ENCODE assay signal across 8 mouse cellular contexts in the genomic region with DNA sequence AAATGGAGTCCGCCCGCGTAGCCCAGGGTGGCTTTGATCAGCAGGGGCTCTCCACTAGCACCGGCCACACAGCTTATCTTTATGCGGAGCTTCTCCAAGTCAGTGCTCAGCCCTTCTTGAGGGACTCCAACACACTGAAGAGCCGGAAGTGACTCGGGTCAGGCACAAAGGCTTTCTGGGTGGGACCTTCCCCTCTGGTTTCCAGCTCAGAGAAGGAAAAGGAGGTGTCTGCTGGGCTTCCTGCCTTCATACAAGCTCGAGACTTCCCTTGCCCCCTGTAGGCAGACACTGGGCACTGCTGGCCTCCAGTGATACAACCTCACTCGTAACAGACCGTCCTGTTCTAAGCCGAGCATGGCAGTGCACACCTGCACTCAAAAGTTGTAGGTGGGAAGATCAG. TPM values are rescaled to one million over a fixed set of nuclear protein-coding genes. Genes with fewer than 3 reads are reported as not detected.
DNase-seq lines count a peak whose midpoint lies in the region; ATAC-seq and TF ChIP-seq lines count a peak whose summit lies in the region.

No protein-coding gene starts in this region.

- H3K27me3 ChIP-seq in kidney, postnatal 0 days (ENCODE audit: insufficient read depth, low read length), result no peaks in the 10 kb centered on the region
- H3K27me3 ChIP-seq in megakaryocyte, embryonic 14.5 days (replicated peaks), result no peaks in the 10 kb centered on the region
- no peaks in the 10 kb centered on the region for H3K27me3 ChIP-seq in forebrain, embryonic 13.5 days

- no peaks in the 10 kb centered on the region for H3K9me3 ChIP-seq in kidney, postnatal 0 days (replicated peaks; ENCODE audit: low read length)
- no peaks in the 10 kb centered on the region for H3K9me3 ChIP-seq in megakaryocyte, embryonic 14.5 days
- no peaks in the 10 kb centered on the region for H3K9me3 ChIP-seq in forebrain, embryonic 13.5 days (replicated peaks)

- no peak overlapping the region for H3K27ac ChIP-seq in embryonic fibroblast, embryonic 13.5 days (ENCODE audit: insufficient read depth, low read length)
- H3K27ac ChIP-seq in kidney, postnatal 0 days, result no peak overlapping the region
- H3K27ac ChIP-seq in forebrain, embryonic 13.5 days, result no peak overlapping the region; the same call in 1 of the 2 replicates

- H3K9ac ChIP-seq in kidney, postnatal 0 days (ENCODE audit: low read depth, low read length), result 0 out of 2 replicates have a peak overlapping the region, but pooled peaks have one; percentile 37
- H3K9ac ChIP-seq in forebrain, embryonic 13.5 days, result no peak overlapping the region

- peaks cover 24% of the 10 kb centered on the region for H3K4me1 ChIP-seq in embryonic fibroblast, embryonic 13.5 days (ENCODE audit: control insufficient read depth, insufficient read depth, low read length)
- peaks cover 57% of the 10 kb centered on the region for H3K4me1 ChIP-seq in kidney, postnatal 0 days (replicated peaks; ENCODE audit: insufficient read depth, low read length)
- H3K4me1 ChIP-seq in megakaryocyte, embryonic 14.5 days, result peaks cover 97% of the 10 kb centered on the region
- peaks cover 31% of the 10 kb centered on the region for H3K4me1 ChIP-seq in forebrain, embryonic 13.5 days

- intact Hi-C loops in left cerebral cortex, postnatal 25 days (cut with DNase I), result no loop called here

- ATAC-seq in kidney, postnatal 0 days (replicated peaks; ENCODE audit: low FRiP score, low read depth), result no peak
- ATAC-seq in forebrain, embryonic 13.5 days, result no peak

- peak; percentile 29; the same call in 1 of the 2 replicates for TF ChIP-seq CTCF in embryonic fibroblast, embryonic 13.5 days (IDR thresholded peaks at IDR 0.05; ENCODE audit: borderline replicate concordance, insufficient read depth, low read length)
- peak; percentile 65 for TF ChIP-seq CTCF in kidney, postnatal 0 days (IDR thresholded peaks at IDR 0.05; ENCODE audit: low read depth)

- TF ChIP-seq POLR2A in embryonic fibroblast, embryonic 13.5 days (IDR thresholded peaks at IDR 0.05; ENCODE audit: low read depth, low read length), result no peak

- no peak overlapping the region for H3K4me3 ChIP-seq in embryonic fibroblast, embryonic 13.5 days (ENCODE audit: insufficient read depth, low read length)
- H3K4me3 ChIP-seq in kidney, postnatal 0 days (replicated peaks; ENCODE audit: low read depth, low read length), result peak overlapping the region; percentile 6; the same call in 1 of the 2 replicates
- H3K4me3 ChIP-seq in megakaryocyte, embryonic 14.5 days (replicated peaks), result peak overlapping the region; percentile 86
- no peak overlapping the region for H3K4me3 ChIP-seq in forebrain, embryonic 13.5 days

- WGBS in kidney, postnatal 0 days, result 81% methylated on average over 11 of the region's 11 CpGs
- 90% methylated on average over 11 of the region's 11 CpGs for WGBS in forebrain, embryonic 13.5 days

- peak overlapping the region; percentile 37; the same call in 1 of the 2 replicates for H3K4me2 ChIP-seq in kidney, postnatal 0 days (ENCODE audit: low read length)
- H3K4me2 ChIP-seq in forebrain, embryonic 13.5 days, result no peak overlapping the region

- DNase-seq in spleen, postnatal 36 days (ENCODE audit: low spot score in 2 of 2), result peak; percentile 20 to 33
- no peak for DNase-seq in spleen, adult 12 weeks (ENCODE audit: low spot score)
- DNase-seq in kidney, postnatal 0 days (ENCODE audit: low spot score), result peak; percentile 77
- no peak for DNase-seq in urinary bladder, postnatal 4 days (ENCODE audit: low spot score in 2 of 2)
- no peak for DNase-seq in left cerebral cortex, postnatal 25 days (ENCODE audit: low spot score in 2 of 2)

- no peaks in the 10 kb centered on the region for H3K36me3 ChIP-seq in kidney, postnatal 0 days (ENCODE audit: insufficient read depth, low read length)
- peaks cover 50% of the 10 kb centered on the region for H3K36me3 ChIP-seq in megakaryocyte, embryonic 14.5 days (replicated peaks; ENCODE audit: low read length)
- peaks cover 7% of the 10 kb centered on the region; the same call in 1 of the 2 replicates for H3K36me3 ChIP-seq in forebrain, embryonic 13.5 days (ENCODE audit: poor library complexity, severe bottlenecking)

RNA-seq across cellular contexts. Expression of gene Tmem184b, which starts 6.6 kb away (rescaled TPM):
- 82.2 and 98.9 TPM in 2 replicates for polyA plus RNA-seq in embryonic fibroblast, embryonic 13.5 days (2011; ENCODE audit: insufficient read length, low read depth, missing spikeins)
- polyA plus RNA-seq in kidney, postnatal 0 days (2015; fragmentation: Nextera tagmentation; extraction: Ambion mirVana), result 44.4 and 47.5 TPM in 2 replicates
- 58.6 and 91.9 TPM in 2 replicates for polyA plus RNA-seq in megakaryocyte, embryonic 14.5 days (2012; ENCODE audit: insufficient read depth, low replicate concordance)
- 10 to 100 TPM; 57.2 to 67.5 TPM for total RNA-seq in left cerebral cortex, postnatal 25 days (2021)
- polyA plus RNA-seq in forebrain, embryonic 13.5 days (2015; fragmentation: Nextera tagmentation; extraction: Ambion mirVana), result 29.4 and 31.3 TPM in 2 replicates

RNA-seq across cellular contexts. Expression of gene Maff, which starts 50.3 kb away (rescaled TPM):
- polyA plus RNA-seq in embryonic fibroblast, embryonic 13.5 days (2011; ENCODE audit: insufficient read length, low read depth, missing spikeins), result 11.7 and 13.8 TPM in 2 replicates
- polyA plus RNA-seq in kidney, postnatal 0 days (2015; fragmentation: Nextera tagmentation; extraction: Ambion mirVana), result 6.9 and 7.3 TPM in 2 replicates
- 3.8 and 6.4 TPM in 2 replicates for polyA plus RNA-seq in megakaryocyte, embryonic 14.5 days (2012; ENCODE audit: insufficient read depth, low replicate concordance)
- 1 to 10 TPM; 1.3 to 1.8 TPM for total RNA-seq in left cerebral cortex, postnatal 25 days (2021)
- 1.2 and 1.3 TPM in 2 replicates for polyA plus RNA-seq in forebrain, embryonic 13.5 days (2015; fragmentation: Nextera tagmentation; extraction: Ambion mirVana)

RNA-seq across cellular contexts. Expression of gene Csnk1e, which starts 58.6 kb away (rescaled TPM):
- polyA plus RNA-seq in embryonic fibroblast, embryonic 13.5 days (2011; ENCODE audit: insufficient read length, low read depth, missing spikeins), result 62.7 and 78.9 TPM in 2 replicates
- polyA plus RNA-seq in kidney, postnatal 0 days (2015; fragmentation: Nextera tagmentation; extraction: Ambion mirVana), result 50.9 and 53.9 TPM in 2 replicates
- polyA plus RNA-seq in megakaryocyte, embryonic 14.5 days (2012; ENCODE audit: insufficient read depth, low replicate concordance), result 77.4 and 115 TPM in 2 replicates
- total RNA-seq in left cerebral cortex, postnatal 25 days (2021), result 100 to 1,000 TPM; 133 to 141 TPM
- polyA plus RNA-seq in forebrain, embryonic 13.5 days (2015; fragmentation: Nextera tagmentation; extraction: Ambion mirVana), result 200 and 208 TPM in 2 replicates

Comparison
In these comparisons a context has a peak if more than half of its experiments do, and no peak if none do; other contexts are left out.
1. DNase-seq: peak in spleen, postnatal 36 days (2 of 2) and kidney, postnatal 0 days (single experiment); none in spleen, adult 12 weeks (single experiment), urinary bladder, postnatal 4 days (0 of 2) and left cerebral cortex, postnatal 25 days (0 of 2).
2. H3K4me3 ChIP-seq: peak in kidney, postnatal 0 days (single experiment) and megakaryocyte, embryonic 14.5 days (single experiment); none in embryonic fibroblast, embryonic 13.5 days (single experiment) and forebrain, embryonic 13.5 days (single experiment).